Mouse (Mus musculus): ENCODE results near the gene Piwil4.

GRCm38 (mm10) chr9:14787356-14787755 is 46.8 kb upstream of the Piwil4 start:
- TF ChIP-seq POLR2A (IDR thresholded peaks at IDR 0.05; ENCODE audit: insufficient read depth, low read depth, low read length), result no peak
- TF ChIP-seq CTCF (IDR thresholded peaks at IDR 0.05; ENCODE audit: insufficient read depth, low read depth, low read length), result no peak

Measured in olfactory bulb, adult 2 months (tissue).